Mouse (Mus musculus) E14TG2a.4 (cell line): ENCODE results near the gene Pxn.
"Not testable (repeated sequence)": the region's sequence is repeated elsewhere in the genome, so short reads cannot be mapped to it uniquely, and the experiment has no call there.

Experiments
- H3K27me3 ChIP-seq: 2 replicates; pipeline ENCODE4 v1.6.1; 2014; ENCODE audit warnings: low read length, control low read depth; ENCODE audit not compliant: insufficient read depth
- H3K36me3 ChIP-seq: 2 replicates; pipeline ENCODE4 v1.6.1; 2014; ENCODE audit warnings: low read length, control low read depth; ENCODE audit not compliant: insufficient read depth
- H3K4me1 ChIP-seq: replicated peaks from 2 replicates; pipeline ENCODE4 v1.6.1; 2014; ENCODE audit warnings: low read depth, low read length, control low read depth
- H3K4me3 ChIP-seq: replicated peaks from 2 replicates; pipeline ENCODE4 v1.5.1; 2014; ENCODE audit warnings: mild to moderate bottlenecking, low read length
- H3K9me3 ChIP-seq: 2 replicates; pipeline ENCODE4 v1.6.1; 2014; ENCODE audit warnings: low read length, control low read depth
- CTCF ChIP-seq: conservative IDR thresholded peaks from 2 replicates; pipeline ENCODE4 v1.5.1; 2014; ENCODE audit warnings: low read length
- NANOG ChIP-seq: IDR thresholded peaks from 2 replicates; pipeline ENCODE4 v1.6.1; 2014; ENCODE audit warnings: borderline replicate concordance, low read length, mixed read lengths
- POU5F1 ChIP-seq: IDR thresholded peaks from 2 replicates; pipeline ENCODE4 v1.6.1; 2014; ENCODE audit warnings: low read length, borderline replicate concordance

Gene Pxn

GRCm38 (mm10) chr5:115514346-115514745 lies 7.9 kb downstream of the Pxn start:
- no peak overlapping the region for H3K4me3 ChIP-seq
- H3K4me1 ChIP-seq = peaks cover 67% of the 10 kb centered on the region
- H3K27me3 ChIP-seq = no peaks in the 10 kb centered on the region
- TF ChIP-seq NANOG = no peak
- TF ChIP-seq POU5F1 = no peak
- no peak for TF ChIP-seq CTCF
- H3K36me3 ChIP-seq = no peaks in the 10 kb centered on the region; the same call in 1 of the 2 replicates
- no peaks in the 10 kb centered on the region for H3K9me3 ChIP-seq

DNA sequence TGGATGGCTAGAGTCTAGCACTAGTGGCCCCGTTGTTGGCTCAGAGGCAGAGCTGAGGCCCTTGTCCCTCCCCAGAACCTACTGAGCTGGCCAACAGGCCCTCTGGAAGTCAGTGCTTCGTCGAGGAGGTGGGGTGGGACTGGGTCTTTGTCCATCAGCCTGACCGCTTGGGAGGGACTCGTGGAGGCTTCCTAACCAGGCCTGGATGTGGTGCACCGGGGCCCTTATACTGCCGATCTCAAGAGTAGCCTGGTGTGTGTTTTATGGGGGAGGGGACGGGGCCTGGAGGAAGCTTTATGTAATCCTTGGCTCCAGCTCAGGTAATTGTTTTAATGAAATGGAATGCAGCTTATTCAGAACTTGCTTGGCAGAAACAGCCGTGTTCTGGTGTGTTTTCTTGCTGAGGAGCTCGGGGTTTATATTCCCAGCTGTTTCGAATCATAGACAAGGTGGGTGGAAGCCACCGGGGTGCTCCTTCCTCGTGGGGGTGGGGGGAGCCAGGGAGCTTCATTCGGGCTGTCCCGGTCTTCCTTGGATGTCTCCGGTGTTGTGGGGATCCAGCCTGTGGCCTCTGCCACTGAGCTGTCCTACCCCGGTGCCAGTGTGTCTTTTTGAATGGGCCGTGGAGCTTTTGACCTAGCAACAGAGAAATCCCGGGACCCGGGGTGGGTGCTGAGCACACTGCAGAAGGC lies 8.6 kb downstream of the Pxn start:
- H3K27me3 ChIP-seq = no peaks in the 10 kb centered on the region
- 0 out of 2 replicates have a peak overlapping the region, but pooled peaks have one; percentile 69 for H3K4me3 ChIP-seq
- H3K9me3 ChIP-seq = no peaks in the 10 kb centered on the region
- peaks cover 63% of the 10 kb centered on the region for H3K4me1 ChIP-seq
- H3K36me3 ChIP-seq = no peaks in the 10 kb centered on the region; the same call in 1 of the 2 replicates
- TF ChIP-seq CTCF = no peak
- TF ChIP-seq NANOG = no peak
- TF ChIP-seq POU5F1 = no peak

GRCm38 (mm10) chr5:115516081-115516907 lies 9.8 kb downstream of the Pxn start:
- Histone ChIP-seq H3K27me3 (no peaks in the 10 kb centered on the region), H3K4me3 (peak overlapping the region; percentile 69), H3K9me3 (no peaks in the 10 kb centered on the region), H3K36me3 (no peaks in the 10 kb centered on the region; the same call in 1 of the 2 replicates), H3K4me1 (peaks cover 64% of the 10 kb centered on the region)
- TF ChIP-seq CTCF = no peak
- no peak for TF ChIP-seq NANOG
- TF ChIP-seq POU5F1 = no peak

DNA sequence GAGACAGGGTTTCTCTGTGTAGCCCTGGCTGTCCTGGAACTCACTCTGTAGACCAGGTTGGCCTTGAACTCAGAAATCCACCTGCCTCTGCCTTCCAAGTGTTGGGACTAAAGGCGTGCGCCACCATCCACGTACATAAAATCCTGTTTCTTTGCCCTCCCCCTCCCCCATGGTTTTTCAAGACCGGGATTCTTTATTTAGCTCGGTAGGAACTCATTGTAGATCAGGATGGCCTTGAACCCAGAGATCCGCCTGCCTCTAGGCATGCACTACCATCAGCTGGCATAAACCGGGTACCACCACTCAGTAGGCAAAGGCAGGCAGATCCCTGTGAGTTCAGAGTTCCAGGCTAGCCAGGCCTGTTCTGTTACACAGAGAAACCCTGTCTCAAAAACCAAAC lies 10.4 kb downstream of the Pxn start:
- Histone ChIP-seq H3K27me3 (no peaks in the 10 kb centered on the region), H3K36me3 (no peaks in the 10 kb centered on the region; the same call in 1 of the 2 replicates), H3K4me3 (peak overlapping the region; percentile 69), H3K9me3 (no peaks in the 10 kb centered on the region), H3K4me1 (peaks cover 65% of the 10 kb centered on the region)
- TF ChIP-seq CTCF (no peak), NANOG (no peak), POU5F1 (no peak)

- TF ChIP-seq NANOG = no peak
- TF ChIP-seq POU5F1 = no peak
- no peak for TF ChIP-seq CTCF
- no peak overlapping the region for H3K4me3 ChIP-seq
- no peaks in the 10 kb centered on the region for H3K27me3 ChIP-seq
- no peaks in the 10 kb centered on the region; the same call in 1 of the 2 replicates for H3K36me3 ChIP-seq
- H3K4me1 ChIP-seq = peaks cover 65% of the 10 kb centered on the region
- H3K9me3 ChIP-seq = no peaks in the 10 kb centered on the region
Measured at GRCm38 (mm10) chr5:115517501-115517900, 11.0 kb downstream of the Pxn start.

DNA sequence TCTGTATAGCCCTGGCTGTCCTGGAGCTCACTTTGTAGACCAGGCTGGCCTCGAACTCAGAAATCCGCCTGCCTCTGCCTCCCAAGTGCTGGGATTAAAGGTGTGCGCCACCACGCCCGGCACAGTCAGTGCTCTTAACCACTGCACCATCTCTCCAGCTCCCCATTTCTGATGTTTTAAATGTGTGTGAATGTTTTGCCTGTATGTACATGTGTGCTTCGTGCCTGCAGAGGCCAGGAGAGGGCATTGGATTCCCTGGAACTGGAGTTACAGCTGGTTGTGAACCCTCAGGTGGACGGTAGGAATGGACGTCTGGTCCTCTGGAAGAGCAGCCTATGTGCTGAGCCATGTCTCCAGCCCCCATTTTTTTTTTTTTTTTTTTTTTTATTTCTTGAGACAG lies 11.7 kb downstream of the Pxn start:
- not testable (repeated sequence) for H3K4me3 ChIP-seq, H3K27me3 ChIP-seq, H3K9me3 ChIP-seq, H3K36me3 ChIP-seq
- peaks cover 66% of the 10 kb centered on the region for H3K4me1 ChIP-seq

DNA sequence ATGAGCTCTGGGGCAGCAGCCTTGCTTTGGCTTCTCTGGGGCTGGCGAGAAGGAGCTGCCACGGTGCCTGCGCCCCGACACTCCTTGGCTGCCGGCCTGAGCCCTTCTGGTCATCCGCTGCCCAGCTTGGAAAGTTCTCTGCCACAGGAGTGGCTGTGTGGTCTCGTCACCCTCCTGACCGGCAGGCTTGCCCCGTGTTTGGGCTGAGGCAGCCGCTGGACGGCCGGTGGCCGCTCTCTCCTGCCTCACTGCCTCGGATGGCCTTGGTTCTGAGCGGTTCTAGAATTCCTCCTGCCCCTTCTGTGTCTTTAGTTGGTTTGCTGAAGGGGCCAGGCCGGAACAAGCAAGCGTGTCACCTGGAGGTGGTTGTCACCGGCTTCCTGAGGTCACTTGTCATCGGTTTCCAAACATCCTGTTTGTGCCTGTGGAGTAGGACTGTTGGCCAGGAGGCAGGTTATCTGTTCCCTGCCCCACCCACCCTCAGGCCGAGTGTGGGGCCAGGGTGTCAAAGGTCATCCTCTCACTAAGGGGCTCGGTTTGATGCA lies 13.9 kb downstream of the Pxn start:
- no peaks in the 10 kb centered on the region for H3K27me3 ChIP-seq
- peaks cover 67% of the 10 kb centered on the region for H3K4me1 ChIP-seq
- peak overlapping the region; percentile 61 for H3K4me3 ChIP-seq
- H3K9me3 ChIP-seq = no peaks in the 10 kb centered on the region
- peaks cover 2% of the 10 kb centered on the region; the same call in 1 of the 2 replicates for H3K36me3 ChIP-seq
- no peak for TF ChIP-seq POU5F1

GRCm38 (mm10) chr5:115521553-115522461 lies 15.3 kb downstream of the Pxn start:
- Histone ChIP-seq H3K9me3 (no peaks in the 10 kb centered on the region), H3K4me1 (peaks cover 76% of the 10 kb centered on the region), H3K4me3 (peak overlapping the region; percentile 29), H3K27me3 (no peaks in the 10 kb centered on the region), H3K36me3 (peaks cover 2% of the 10 kb centered on the region; the same call in 1 of the 2 replicates)
- no peak for TF ChIP-seq NANOG
- no peak for TF ChIP-seq POU5F1
- no peak for TF ChIP-seq CTCF
